ENCODE assay signal across 21 mouse cellular contexts in genomic region chr12:11751471-11751870, GRCm38 (mm10).
A peak's percentile ranks its signal among the peaks of the same experiment; 100 is the strongest.
DNase-seq lines count a peak whose midpoint lies in the region; TF ChIP-seq lines count a peak whose summit lies in the region.
"Had no signal": no experiment of that assay in that cellular context is flagged by ENCODE, and none has a peak within 500 bp of the region (broad histone marks: within the 10 kb centered on the region; RNA-seq: fewer than 3 reads in every experiment).

No protein-coding gene starts in this region.

- intact Hi-C loops in left cerebral cortex, adult 2 months (cut with DNase I): no loop called here

- peak overlapping the region; percentile 46; the same call in 1 of the 2 replicates for H3K27ac ChIP-seq in layer of hippocampus, adult 2 months
- peak overlapping the region; percentile 63; the same call in 1 of the 2 replicates for H3K27ac ChIP-seq in left cerebral cortex, adult 2 months
- H3K27ac ChIP-seq: embryonic facial prominence, embryonic 12.5 days; embryonic facial prominence, embryonic 15.5 days; gastrocnemius, adult 2 months; hindbrain, embryonic 12.5 days; hindbrain, embryonic 15.5 days had no signal

- peak; percentile 15 to 45 for DNase-seq in layer of hippocampus, adult 2 months (ENCODE audit: low spot score in 2 of 2)
- no peak for DNase-seq in layer of hippocampus, postnatal 36 days
- DNase-seq in left cerebral cortex, adult 2 months (ENCODE audit: extremely low spot score in 1 of 2, low spot score in 2 of 2): no peak
- DNase-seq in left cerebral cortex, adult 8-10 months (ENCODE audit: low spot score in 2 of 2): no peak
- DNase-seq in brain, adult 2 months (ENCODE audit: low read depth, low spot score): peak; percentile 59
- DNase-seq in gastrocnemius, adult 18-20 months (ENCODE audit: low spot score): no peak
- DNase-seq: adrenal gland, postnatal 10 days; adrenal gland, postnatal 36 days; B cell, adult 2 months; cerebellum, adult 11 months; cerebellum, adult 2 months; cerebellum, adult 9-11 months; cerebellum, postnatal 25 days; forebrain, postnatal 0 days; gastrocnemius, adult 2 months; gastrocnemius, postnatal 14 days; heart, adult 11 months had no signal

- H3K4me3 ChIP-seq in layer of hippocampus, adult 2 months: no peak overlapping the region
- no peak overlapping the region for H3K4me3 ChIP-seq in left cerebral cortex, adult 2 months
- H3K4me3 ChIP-seq: embryonic facial prominence, embryonic 12.5 days; embryonic facial prominence, embryonic 15.5 days; gastrocnemius, adult 2 months; hindbrain, embryonic 12.5 days; hindbrain, embryonic 15.5 days had no signal

- TF ChIP-seq CTCF in layer of hippocampus, adult 2 months (conservative IDR thresholded peaks at IDR 0.05): no peak
- TF ChIP-seq CTCF in left cerebral cortex, adult 2 months (IDR thresholded peaks at IDR 0.05): no peak; the same call in 1 of the 2 replicates

Comparison
In these comparisons a context has a peak if more than half of its experiments do, and no peak if none do; other contexts are left out.
1. DNase-seq: peak in layer of hippocampus, adult 2 months (2 of 2) and brain, adult 2 months (single experiment); none in layer of hippocampus, postnatal 36 days (0 of 2), left cerebral cortex, adult 2 months (0 of 2), left cerebral cortex, adult 8-10 months (0 of 2) and gastrocnemius, adult 18-20 months (single experiment).